Mouse (Mus musculus) C2C12 (cell line): ENCODE data around the gene Tbc1d32. TPM values are rescaled to one million over a fixed set of nuclear protein-coding genes. Genes with fewer than 3 reads are reported as not detected.

Source experiments
- H3K27me3 ChIP-seq: one replicate; pipeline ENCODE4 v1.6.1; 2011; ENCODE audit not compliant: control insufficient read depth, insufficient read depth, insufficient read length
- H3K36me3 ChIP-seq: one replicate; pipeline ENCODE4 v1.6.1; 2011; ENCODE audit not compliant: control insufficient read depth, insufficient read depth
- H3K4me3 ChIP-seq: one replicate; pipeline ENCODE4 v1.5.1; 2011; ENCODE audit warnings: mild to moderate bottlenecking, control low read depth; ENCODE audit not compliant: poor library complexity, insufficient read depth, severe bottlenecking
- H3K79me2 ChIP-seq: one replicate; pipeline ENCODE4 v1.6.1; 2011; ENCODE audit not compliant: control insufficient read depth, insufficient read depth
- H3K79me3 ChIP-seq: one replicate; pipeline ENCODE4 v1.6.1; 2011; ENCODE audit warnings: low read depth, control low read depth
- H3ac ChIP-seq: one replicate; pipeline ENCODE3; 2011; ENCODE audit warnings: low read depth; ENCODE audit not compliant: control insufficient read depth, insufficient read length
- CEBPB ChIP-seq: IDR thresholded peaks from one replicate; pipeline ENCODE4 v1.6.1; 2011; ENCODE audit warnings: low read depth, mild to moderate bottlenecking, control low read depth, moderate library complexity
- CTCF ChIP-seq: IDR thresholded peaks from one replicate; pipeline ENCODE4 v1.5.1; 2011; ENCODE audit not compliant: control insufficient read depth, insufficient read depth, insufficient read length
- FOSL1 ChIP-seq: IDR thresholded peaks from one replicate; pipeline ENCODE4 v1.8.0; 2011; ENCODE audit warnings: mild to moderate bottlenecking, low read length; ENCODE audit not compliant: poor library complexity, insufficient read depth, severe bottlenecking
- MAX ChIP-seq: IDR thresholded peaks from one replicate; pipeline ENCODE4 v1.6.1; 2011; ENCODE audit warnings: mild to moderate bottlenecking, control low read depth
- MYOD1 ChIP-seq: IDR thresholded peaks from one replicate; pipeline ENCODE4 v1.6.1; 2011; ENCODE audit warnings: low read depth; ENCODE audit not compliant: control insufficient read depth, insufficient read length
- MYOG ChIP-seq: IDR thresholded peaks from one replicate; pipeline ENCODE4 v1.6.1; 2011; ENCODE audit not compliant: control insufficient read depth, insufficient read length; ENCODE audit errors: extremely low read depth
- USF1 ChIP-seq: IDR thresholded peaks from one replicate; pipeline ENCODE4 v1.6.1; 2011; ENCODE audit warnings: low read depth, mild to moderate bottlenecking, control low read depth, moderate library complexity
- polyA plus RNA-seq: library from polyadenylated mRNA; unstranded; fragments of >200 nt; fragmentation: generic; extraction: Trizol; gene quantifications from one replicate; pipeline ENCODE4 v1.2.1, GENCODE M21; 2012; ENCODE audit warnings: missing spikeins

Tbc1d32 gene
- polyA plus RNA-seq, 1 experiment, result 0.71 TPM

DNA sequence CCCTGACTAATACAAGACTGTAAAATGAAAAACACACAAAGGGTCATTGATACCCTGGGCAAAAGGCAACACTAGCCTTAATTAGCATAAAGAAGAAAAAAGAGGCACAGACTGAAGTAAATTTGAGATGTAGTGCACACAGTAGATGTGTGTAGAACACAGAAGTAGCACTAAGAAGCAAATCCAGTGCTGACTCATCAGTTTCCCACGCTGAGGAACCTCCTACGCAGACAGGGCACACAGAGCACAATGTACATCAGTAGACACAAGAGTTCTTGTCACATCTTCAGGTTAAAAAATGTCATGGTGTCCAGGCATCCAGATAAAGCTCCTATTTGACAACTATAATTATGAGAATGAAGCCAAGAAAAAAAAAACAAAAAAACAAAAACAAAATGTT lies 165.7 kb downstream of the Tbc1d32 start:
- no peaks in the 10 kb centered on the region for H3K27me3 ChIP-seq
- H3K79me2 ChIP-seq, result no peaks in the 10 kb centered on the region
- H3K4me3 ChIP-seq, result no peak overlapping the region
- H3ac ChIP-seq, result no peak overlapping the region
- H3K79me3 ChIP-seq, result no peaks in the 10 kb centered on the region
- TF ChIP-seq CEBPB (no peak), FOSL1 (no peak), MYOG (no peak), USF1 (no peak), CTCF (no peak), MAX (no peak), MYOD1 (no peak)
- H3K36me3 ChIP-seq, result no peaks in the 10 kb centered on the region

DNA sequence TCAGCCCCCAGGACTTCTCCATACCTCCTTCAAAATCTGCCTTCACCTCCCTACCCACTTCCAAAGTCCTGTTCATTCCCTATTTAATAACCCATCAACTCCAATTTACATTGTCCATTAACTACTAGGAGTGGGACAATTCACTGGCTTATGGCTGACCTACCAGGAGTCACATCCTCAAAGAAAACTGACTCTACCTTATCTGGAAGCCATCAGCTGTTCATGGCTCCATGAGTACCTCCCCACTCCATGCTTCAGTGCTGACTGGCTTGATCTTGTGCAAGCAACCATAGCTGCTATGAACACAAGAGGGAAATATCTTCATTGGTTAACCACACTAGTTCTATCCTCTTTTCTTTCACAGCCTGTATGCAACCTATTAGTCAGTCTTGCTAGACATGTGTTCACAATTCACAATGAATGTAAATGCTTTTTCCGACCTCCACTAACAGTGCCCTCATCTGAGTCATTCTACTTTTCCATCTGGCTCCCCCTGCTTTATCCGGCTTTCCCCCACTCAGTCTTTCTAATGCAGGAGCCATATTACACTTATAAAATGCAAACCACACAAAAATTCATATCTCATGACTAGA lies 167.2 kb downstream of the Tbc1d32 start:
- Histone ChIP-seq H3K36me3 (no peaks in the 10 kb centered on the region), H3ac (no peak overlapping the region), H3K27me3 (no peaks in the 10 kb centered on the region), H3K79me2 (no peaks in the 10 kb centered on the region), H3K79me3 (no peaks in the 10 kb centered on the region), H3K4me3 (no peak overlapping the region)
- no peak for TF ChIP-seq MYOG
- TF ChIP-seq FOSL1, result no peak
- no peak for TF ChIP-seq CEBPB
- TF ChIP-seq MYOD1, result no peak
- no peak for TF ChIP-seq MAX
- TF ChIP-seq CTCF, result no peak
- TF ChIP-seq USF1, result no peak

DNA sequence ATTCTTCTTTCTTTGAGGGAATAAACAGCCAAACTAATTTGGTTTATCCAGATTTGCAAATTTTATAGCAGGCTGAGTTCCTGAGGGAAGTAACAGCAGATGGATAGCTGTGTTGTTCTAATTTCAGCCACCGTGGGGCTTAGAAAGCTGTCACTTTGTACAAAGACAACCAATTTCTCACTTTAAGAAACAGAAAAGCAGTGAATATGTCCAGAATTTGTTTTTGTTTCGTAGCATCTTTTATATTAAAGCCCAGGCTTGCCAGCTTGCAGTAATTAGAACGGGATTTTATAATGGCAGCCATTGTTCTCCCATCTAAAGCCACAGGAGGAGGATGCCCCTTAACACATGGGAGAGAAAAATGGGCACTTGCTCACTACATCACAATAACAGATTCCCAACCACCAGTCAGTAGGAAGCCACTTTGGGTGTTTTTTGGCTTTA lies 169.5 kb downstream of the Tbc1d32 start:
- TF ChIP-seq MYOG (no peak), CTCF (no peak), CEBPB (no peak)
- Histone ChIP-seq H3K4me3 (no peak overlapping the region), H3K36me3 (no peaks in the 10 kb centered on the region)

DNA sequence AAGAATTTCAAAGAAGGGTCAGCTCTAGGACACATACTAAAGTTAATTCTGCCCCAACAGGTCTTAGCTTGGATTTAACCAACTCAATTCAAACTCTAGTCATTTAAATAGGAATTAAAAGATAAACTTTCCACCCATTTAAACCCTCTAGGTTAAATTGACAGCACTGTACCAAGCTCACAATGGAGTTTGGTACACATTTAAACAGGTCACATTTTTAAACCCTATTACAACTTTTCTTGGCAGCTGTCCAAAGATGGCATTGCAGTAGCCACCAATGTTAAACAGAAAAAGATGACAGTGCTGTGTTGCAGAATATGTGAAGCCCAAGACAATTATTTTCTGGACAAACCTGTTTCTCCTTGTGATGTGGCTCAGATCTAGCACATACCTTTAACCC lies 203.1 kb downstream of the Tbc1d32 start:
- H3K4me3 ChIP-seq, result no peak overlapping the region
- H3ac ChIP-seq, result no peak overlapping the region
- H3K36me3 ChIP-seq, result no peaks in the 10 kb centered on the region
- TF ChIP-seq FOSL1, result no peak
- TF ChIP-seq CTCF, result no peak
- no peak for TF ChIP-seq CEBPB
- no peak for TF ChIP-seq MYOD1
- no peak for TF ChIP-seq MYOG
- TF ChIP-seq USF1, result no peak
- no peak for TF ChIP-seq MAX
- no peaks in the 10 kb centered on the region for H3K79me3 ChIP-seq
- H3K27me3 ChIP-seq, result no peaks in the 10 kb centered on the region
- H3K79me2 ChIP-seq, result no peaks in the 10 kb centered on the region

More for the DNA sequence above, 169.5 kb downstream of the Tbc1d32 start:
- no peak overlapping the region for H3ac ChIP-seq
- H3K27me3 ChIP-seq, result no peaks in the 10 kb centered on the region
- no peaks in the 10 kb centered on the region for H3K79me3 ChIP-seq
- H3K79me2 ChIP-seq, result no peaks in the 10 kb centered on the region

DNA sequence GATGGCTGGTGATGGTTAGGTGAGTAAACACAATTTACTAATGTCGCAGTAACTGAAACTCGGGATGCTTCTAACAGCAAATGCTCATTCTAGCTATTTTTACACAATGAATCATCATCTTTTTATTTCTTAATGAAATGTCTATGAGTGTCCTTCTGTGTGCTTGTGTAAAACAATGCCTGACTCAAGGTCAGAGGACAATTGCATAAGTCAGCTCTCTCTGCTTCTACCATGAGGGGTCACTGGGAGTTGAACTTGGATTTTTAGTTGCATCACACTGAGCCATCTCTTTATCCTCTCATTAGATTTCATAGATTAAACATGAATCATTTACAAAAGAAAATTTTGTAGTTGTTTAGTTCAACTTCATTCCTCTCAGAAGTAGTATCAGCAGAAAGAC lies 203.9 kb downstream of the Tbc1d32 start:
- Histone ChIP-seq H3K36me3 (no peaks in the 10 kb centered on the region), H3K27me3 (no peaks in the 10 kb centered on the region), H3K79me3 (no peaks in the 10 kb centered on the region), H3ac (no peak overlapping the region), H3K79me2 (no peaks in the 10 kb centered on the region), H3K4me3 (no peak overlapping the region)
- TF ChIP-seq CTCF (no peak), FOSL1 (no peak), CEBPB (no peak), MAX (no peak), MYOG (no peak), USF1 (no peak), MYOD1 (no peak)

DNA sequence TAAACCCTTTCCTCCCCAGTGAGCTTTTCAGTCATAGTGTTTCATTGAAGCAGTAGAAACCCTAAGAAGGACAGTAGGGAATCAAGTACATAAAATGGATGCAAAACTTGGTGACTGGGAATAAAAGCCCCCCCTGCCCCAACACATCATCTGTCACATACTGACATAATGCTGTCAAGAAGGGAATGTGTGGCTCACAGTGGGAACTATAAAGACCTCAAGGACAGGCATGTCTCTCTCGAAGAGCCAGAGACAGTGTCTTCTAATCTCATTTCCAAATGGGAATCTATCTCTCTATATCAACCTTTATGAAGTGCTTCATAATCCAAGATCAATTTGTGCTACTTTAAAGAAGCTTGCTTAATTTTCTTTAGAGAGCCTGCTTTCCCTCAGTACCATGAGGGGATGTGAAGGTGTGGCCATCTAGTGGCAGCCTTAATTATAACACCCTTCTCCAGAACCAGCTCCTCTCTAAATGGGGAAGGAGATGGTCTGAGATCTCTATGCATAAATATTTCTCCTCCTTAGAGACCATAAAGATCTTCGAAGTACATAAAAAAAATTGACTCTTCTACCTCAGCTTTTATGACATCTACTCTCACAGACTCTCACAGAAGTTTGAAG lies 248.5 kb downstream of the Tbc1d32 start:
- no peaks in the 10 kb centered on the region for H3K79me2 ChIP-seq
- H3K4me3 ChIP-seq, result no peak overlapping the region
- no peaks in the 10 kb centered on the region for H3K27me3 ChIP-seq
- H3ac ChIP-seq, result no peak overlapping the region
- TF ChIP-seq USF1 (no peak), FOSL1 (no peak), CEBPB (no peak), MYOG (no peak), MAX (no peak), MYOD1 (no peak), CTCF (no peak)
- no peaks in the 10 kb centered on the region for H3K79me3 ChIP-seq
- no peaks in the 10 kb centered on the region for H3K36me3 ChIP-seq
